Mouse (Mus musculus): Measurements from ENCODE around the gene St6gal1.
A peak's percentile ranks its signal among the peaks of the same experiment; 100 is the strongest.

The St6gal1 gene

GRCm38 (mm10) chr16:23224671-23225068, at the start of gene St6gal1:
TSS of gene St6gal1 (plus strand) at chr16:23224740.
- peak; percentile 94 for DNase-seq (ENCODE audit: low read depth)

- DNase-seq (ENCODE audit: low read depth), result peak; percentile 90
Measured at GRCm38 (mm10) chr16:23174855-23175254, 49.7 kb upstream of the St6gal1 start.

GRCm38 (mm10) chr16:23175956-23176355, 48.6 kb upstream of the St6gal1 start:
- DNase-seq (ENCODE audit: low read depth), result no peak

GRCm38 (mm10) chr16:23177856-23178255, 46.7 kb upstream of the St6gal1 start:
- DNase-seq (ENCODE audit: low read depth), result peak; percentile 65

GRCm38 (mm10) chr16:23178796-23179195, 45.7 kb upstream of the St6gal1 start:
- DNase-seq (ENCODE audit: low read depth), result peak; percentile 67

- peak; percentile 48 for DNase-seq (ENCODE audit: low read depth)
Measured at GRCm38 (mm10) chr16:23179436-23179835, 45.1 kb upstream of the St6gal1 start.

GRCm38 (mm10) chr16:23181054-23181453, 43.5 kb upstream of the St6gal1 start:
- no peak for DNase-seq (ENCODE audit: low read depth)

GRCm38 (mm10) chr16:23181487-23181886, 43.1 kb upstream of the St6gal1 start:
- DNase-seq (ENCODE audit: low read depth), result peak; percentile 93

- peak; percentile 62 for DNase-seq (ENCODE audit: low read depth)
Measured at GRCm38 (mm10) chr16:23181942-23182597, 42.5 kb upstream of the St6gal1 start.

- DNase-seq (ENCODE audit: low read depth), result no peak
Measured at GRCm38 (mm10) chr16:23185824-23186223, 38.7 kb upstream of the St6gal1 start.

GRCm38 (mm10) chr16:23186418-23186817, 38.1 kb upstream of the St6gal1 start:
- DNase-seq (ENCODE audit: low read depth), result no peak

GRCm38 (mm10) chr16:23187983-23188382, 36.6 kb upstream of the St6gal1 start:
- no peak for DNase-seq (ENCODE audit: low read depth)

GRCm38 (mm10) chr16:23189612-23190011, 34.9 kb upstream of the St6gal1 start:
- no peak for DNase-seq (ENCODE audit: low read depth)

GRCm38 (mm10) chr16:23191560-23192242, 32.8 kb upstream of the St6gal1 start:
- DNase-seq (ENCODE audit: low read depth), result no peak

GRCm38 (mm10) chr16:23195618-23196017, 28.9 kb upstream of the St6gal1 start:
- peak; percentile 72 for DNase-seq (ENCODE audit: low read depth)

GRCm38 (mm10) chr16:23196296-23196695, 28.2 kb upstream of the St6gal1 start:
- no peak for DNase-seq (ENCODE audit: low read depth)

- peak; percentile 69 for DNase-seq (ENCODE audit: low read depth)
Measured at GRCm38 (mm10) chr16:23196791-23197190, 27.7 kb upstream of the St6gal1 start.

GRCm38 (mm10) chr16:23201498-23201897, 23.0 kb upstream of the St6gal1 start:
- DNase-seq (ENCODE audit: low read depth), result no peak

GRCm38 (mm10) chr16:23214314-23214713, 10.2 kb upstream of the St6gal1 start:
- DNase-seq (ENCODE audit: low read depth), result no peak

- DNase-seq (ENCODE audit: low read depth), result no peak
Measured at GRCm38 (mm10) chr16:23215241-23215900, 9.2 kb upstream of the St6gal1 start.

- no peak for DNase-seq (ENCODE audit: low read depth)
Measured at GRCm38 (mm10) chr16:23216366-23216765, 8.2 kb upstream of the St6gal1 start.

GRCm38 (mm10) chr16:23218313-23218712, 6.2 kb upstream of the St6gal1 start:
- DNase-seq (ENCODE audit: low read depth), result no peak

Measured in naive thymus-derived CD4-positive, alpha-beta T cell, adult 2 months (primary cell).